Mouse (Mus musculus) duodenum, adult 2 months (tissue): Measurements from ENCODE around the gene Spem2. TPM values are rescaled to one million over a fixed set of nuclear protein-coding genes. Genes with fewer than 3 reads are reported as not detected.

Experiments
- polyA plus RNA-seq: library from polyadenylated mRNA; depleted of rRNA; stranded (reverse); fragments of >200 nt; gene quantifications from 2 replicates; pipeline ENCODE4 v1.2.3, GENCODE M21; 2012; ENCODE audit warnings: low replicate concordance; rRNA removed

Gene Spem2
- not detected in 2 replicates for polyA plus RNA-seq

GRCm38 (mm10) chr11:69818365-69818764, at the start of gene Spem2:
Spem2 (minus strand) TSS chr11:69818465.

GRCm38 (mm10) chr11:69858113-69858998, 40.1 kb upstream of the Spem2 start, which contains the start of gene Tnk1:
Tnk1 (minus strand) TSS chr11:69858730.

GRCm38 (mm10) chr11:69846198-69846680, 28.0 kb upstream of the Spem2 start, which contains the start of gene Plscr3:
Plscr3 (plus strand) TSS chr11:69846376.

GRCm38 (mm10) chr11:69837952-69838713, 19.9 kb upstream of the Spem2 start, which contains the start of gene Tmem256:
Tmem256 (plus strand) TSS chr11:69838514.

DNA sequence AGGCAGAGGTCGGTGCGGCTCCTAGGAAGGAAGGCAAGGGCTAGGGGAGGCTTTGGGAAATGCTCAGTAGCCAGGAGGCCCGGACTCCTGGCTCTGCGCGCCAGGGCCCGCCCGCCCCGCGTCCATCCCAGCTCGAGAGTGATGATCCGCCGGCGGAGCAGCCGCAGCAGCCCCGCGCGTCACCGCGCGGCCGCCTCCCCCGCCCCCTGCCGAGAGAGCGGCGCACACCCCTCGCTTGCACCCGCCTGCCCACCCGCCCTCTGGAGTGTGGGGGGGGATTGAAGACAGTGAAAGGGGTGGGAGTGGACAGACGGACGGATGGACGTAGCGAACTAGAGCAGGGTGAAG, 19.3 kb upstream of the Spem2 start, which contains the start of gene Nlgn2:
Gene Nlgn2 (minus strand): TSS at position 181 of the 348 bp plus-strand sequence.

GRCm38 (mm10) chr11:69822080-69822479, 3.8 kb upstream of the Spem2 start, which contains the start of gene Spem1:
Spem1 (minus strand) TSS chr11:69822180.

DNA sequence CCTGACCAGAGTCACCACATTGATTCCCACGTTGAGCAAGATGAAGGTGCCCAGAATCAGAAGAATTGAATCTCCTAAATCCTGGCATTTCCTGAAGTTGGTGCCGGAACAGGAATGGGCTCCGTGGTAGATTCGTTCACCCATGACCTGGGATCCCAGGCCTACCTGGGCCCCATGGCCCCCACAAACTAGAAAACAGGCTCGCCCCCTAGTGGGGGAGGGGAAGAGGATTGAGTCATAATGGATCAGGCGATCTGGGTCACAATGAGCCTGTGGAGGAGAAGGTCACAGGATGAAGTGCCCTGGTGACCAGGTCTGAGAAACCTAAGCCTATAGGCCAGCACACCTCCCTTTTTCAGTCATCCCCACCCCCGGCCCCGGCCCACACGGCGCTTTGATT, 3.1 kb downstream of the Spem2 start, which contains the start of gene Gm39566:
Gene Gm39566 (minus strand): TSS at position 144 of the 400 bp plus-strand sequence.

DNA sequence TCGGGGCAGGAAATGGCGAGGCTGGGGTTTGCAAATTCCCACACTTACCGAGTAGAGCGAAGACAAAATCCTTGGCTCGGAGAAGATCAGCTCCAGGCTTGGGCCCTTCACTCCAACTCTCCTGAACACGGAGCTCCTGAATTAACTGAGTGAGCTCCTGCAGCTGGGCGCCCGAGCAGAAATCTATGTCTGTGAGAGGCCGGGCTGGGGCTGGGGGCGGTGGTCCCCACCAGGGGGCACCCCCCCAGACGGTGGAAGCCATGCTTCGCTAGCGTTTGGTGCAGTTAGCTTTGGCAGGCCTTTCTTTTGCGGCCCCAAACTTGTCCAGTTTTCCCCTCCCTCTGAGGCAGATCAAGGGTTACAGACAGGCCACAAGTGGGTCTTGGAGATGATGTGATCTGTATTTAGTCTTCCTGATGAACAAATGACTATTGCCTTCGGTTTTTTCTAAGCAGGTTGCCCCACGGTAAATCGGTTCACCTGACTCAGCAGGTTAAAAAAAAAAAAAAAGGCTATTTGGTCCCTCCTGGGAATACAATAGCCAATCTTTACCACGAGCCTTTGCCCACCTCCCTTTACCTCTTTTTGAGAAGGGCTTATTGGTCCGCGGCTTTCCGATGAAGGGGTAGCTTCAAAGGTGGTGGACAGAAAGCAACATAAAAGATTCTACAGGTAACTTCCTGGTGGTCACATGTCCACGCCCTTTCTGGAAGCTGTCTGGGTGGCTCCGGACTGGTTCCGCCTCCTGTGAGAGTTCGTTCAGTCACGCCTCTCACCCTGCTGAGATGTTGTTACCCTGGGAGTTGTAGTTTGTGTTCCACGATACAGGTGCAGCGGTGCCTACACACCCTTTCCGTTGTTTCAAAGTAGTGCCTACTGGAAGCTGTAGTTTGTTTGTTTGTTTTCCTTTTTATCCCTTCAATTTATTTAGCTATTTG, 13.0 kb downstream of the Spem2 start, which contains the start of gene Tmem102:
Gene Tmem102 (minus strand): TSS at position 653 of the 938 bp plus-strand sequence.

DNA sequence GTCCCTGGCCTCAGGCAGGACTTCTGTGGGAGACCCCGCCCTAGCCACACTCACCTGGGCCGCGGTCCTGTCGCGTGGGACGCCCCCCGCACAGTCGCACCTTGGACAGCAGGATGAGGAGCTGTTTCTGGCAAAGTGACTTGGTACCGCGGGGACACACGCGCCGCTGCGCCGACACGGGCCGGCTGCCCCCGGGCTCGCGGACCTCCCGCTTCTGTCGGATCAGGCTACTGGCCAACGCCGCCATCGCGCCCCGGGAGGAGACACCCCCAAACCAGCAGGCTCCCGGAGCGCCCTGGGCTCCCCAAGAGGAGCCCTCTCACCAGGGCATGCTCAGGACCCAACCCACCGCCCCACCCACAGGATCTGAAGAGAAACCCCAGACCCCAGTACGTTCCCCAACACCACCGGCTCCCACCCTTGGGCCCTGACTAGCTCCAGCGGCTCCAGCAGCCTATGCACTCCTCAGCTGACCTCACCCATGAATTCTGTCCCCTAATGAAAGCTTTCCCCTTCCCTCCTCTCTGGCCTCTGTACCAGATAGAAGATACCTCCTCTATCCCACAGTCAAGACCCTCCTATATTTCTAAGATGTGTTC, 16.8 kb downstream of the Spem2 start, which contains the start of gene Fgf11:
Gene Fgf11 (minus strand): TSS at position 479 of the 599 bp plus-strand sequence.

DNA sequence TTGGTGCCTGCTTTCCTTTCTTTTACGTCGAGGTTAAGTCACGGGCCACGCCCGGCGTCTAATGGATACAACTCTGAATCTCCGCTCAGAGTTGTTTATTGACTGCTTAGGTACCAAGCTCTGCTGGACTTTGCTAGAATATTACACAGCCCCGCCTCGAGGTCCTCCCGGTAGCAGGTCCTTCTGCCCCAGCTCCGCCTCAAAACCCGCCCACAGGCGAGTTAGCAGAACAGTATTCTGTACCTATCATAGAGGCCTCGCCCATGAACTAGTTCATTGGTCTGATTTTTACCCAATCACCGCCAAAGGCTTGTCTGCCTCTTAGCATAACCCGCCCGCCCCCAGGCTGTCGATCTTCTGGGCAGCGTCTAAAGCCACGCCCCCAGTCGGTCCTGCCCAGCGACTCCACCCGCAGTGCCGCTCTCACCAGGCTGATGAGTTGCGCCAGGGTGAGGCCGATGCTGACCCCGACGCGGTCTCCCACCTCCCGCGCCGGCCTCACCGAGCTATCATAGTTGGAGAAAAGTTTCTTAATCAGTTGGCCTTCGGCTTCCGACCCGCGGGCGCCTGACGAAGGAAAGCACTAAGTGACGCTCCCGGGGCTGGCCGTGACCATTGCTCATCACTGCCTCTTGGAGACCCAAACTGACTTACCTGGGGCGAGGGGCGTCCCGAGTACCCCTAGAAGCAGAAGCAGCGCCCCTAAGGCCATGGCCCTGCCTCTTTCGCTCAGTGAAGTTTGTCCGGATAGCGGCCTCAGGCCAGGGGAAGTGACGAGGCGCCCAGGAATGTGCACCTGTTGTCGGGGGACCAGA, 22.9 kb downstream of the Spem2 start, which contains the start of gene Chrnb1:
Gene Chrnb1 (minus strand): TSS at position 776 of the 815 bp plus-strand sequence.

Other genes starting within 250 kb of the Spem2 start
- gene Wrap53, start 238.2 kb downstream of the Spem2 start, polyA plus RNA-seq = 20.1 and 31.7 TPM in 2 replicates
- 44.5 and 49.2 TPM in 2 replicates for gene Trp53, start 238.1 kb downstream of the Spem2 start, polyA plus RNA-seq
- gene Atp1b2, start 212.5 kb downstream of the Spem2 start, polyA plus RNA-seq = 3.0 and 5.0 TPM in 2 replicates
- not detected in 2 replicates for gene Shbg, start 200.6 kb downstream of the Spem2 start, polyA plus RNA-seq
- 1.4 TPM in 2 replicates for gene Sat2, start 196.4 kb downstream of the Spem2 start, polyA plus RNA-seq
- gene Fxr2, start 185.5 kb downstream of the Spem2 start, polyA plus RNA-seq = 37.9 and 40.8 TPM in 2 replicates
- gene Sox15, start 163.2 kb downstream of the Spem2 start, polyA plus RNA-seq = 0.26 TPM in 1 of 2 replicates, not detected in the other
- 184 and 214 TPM in 2 replicates for gene Mpdu1, start 155.8 kb downstream of the Spem2 start, polyA plus RNA-seq
- 20.5 and 25.2 TPM in 2 replicates for gene Cd68, start 152.3 kb downstream of the Spem2 start, polyA plus RNA-seq
- 71.8 and 97.2 TPM in 2 replicates for gene Eif4a1, start 146.0 kb downstream of the Spem2 start, polyA plus RNA-seq
- gene Senp3, start 136.4 kb downstream of the Spem2 start, polyA plus RNA-seq = 15.6 and 17.3 TPM in 2 replicates
- gene Tnfsf13, start 132.7 kb downstream of the Spem2 start, polyA plus RNA-seq = 11.1 and 13.6 TPM in 2 replicates
- gene Tnfsf12, start 122.6 kb downstream of the Spem2 start, polyA plus RNA-seq = 17.8 and 19.2 TPM in 2 replicates
- gene Tnfsfm13, start 122.4 kb downstream of the Spem2 start, polyA plus RNA-seq = 3.7 and 4.7 TPM in 2 replicates
- gene Polr2a, start 59.8 kb downstream of the Spem2 start, polyA plus RNA-seq = 22.0 and 29.9 TPM in 2 replicates
- 0.13 TPM in 1 of 2 replicates, not detected in the other for gene Slc35g3, start 56.5 kb downstream of the Spem2 start, polyA plus RNA-seq
- gene Zbtb4, start 52.6 kb downstream of the Spem2 start, polyA plus RNA-seq = 7.0 and 19.2 TPM in 2 replicates
- 3.8 and 6.8 TPM in 2 replicates for gene Chrnb1, start 22.5 kb downstream of the Spem2 start, polyA plus RNA-seq
- 2.7 and 6.1 TPM in 2 replicates for gene Fgf11, start 16.6 kb downstream of the Spem2 start, polyA plus RNA-seq
- 44.7 and 80.5 TPM in 2 replicates for gene Tmem102, start 12.8 kb downstream of the Spem2 start, polyA plus RNA-seq
- gene Gm39566, start 3.2 kb downstream of the Spem2 start, polyA plus RNA-seq = not detected in 2 replicates
- 0.09 and 0.13 TPM in 2 replicates for gene Spem1, start 3.7 kb upstream of the Spem2 start, polyA plus RNA-seq
- 6.9 and 15.5 TPM in 2 replicates for gene Nlgn2, start 19.3 kb upstream of the Spem2 start, polyA plus RNA-seq
- gene Tmem256, start 20.0 kb upstream of the Spem2 start, polyA plus RNA-seq = 102 and 130 TPM in 2 replicates
- gene Plscr3, start 27.9 kb upstream of the Spem2 start, polyA plus RNA-seq = 39.3 and 58.9 TPM in 2 replicates
- 34.8 and 47.5 TPM in 2 replicates for gene Tnk1, start 40.3 kb upstream of the Spem2 start, polyA plus RNA-seq
- not detected in 2 replicates for gene Tmem95, start 59.6 kb upstream of the Spem2 start, polyA plus RNA-seq
- gene Kctd11, start 62.9 kb upstream of the Spem2 start, polyA plus RNA-seq = 2.0 and 2.3 TPM in 2 replicates
- gene Acap1, start 77.1 kb upstream of the Spem2 start, polyA plus RNA-seq = 7.4 and 13.8 TPM in 2 replicates
- gene 2810408A11Rik, start 82.5 kb upstream of the Spem2 start, polyA plus RNA-seq = 2.1 and 3.0 TPM in 2 replicates
- 20.1 and 23.0 TPM in 2 replicates for gene Neurl4, start 82.6 kb upstream of the Spem2 start, polyA plus RNA-seq
- 106 and 110 TPM in 2 replicates for gene Gps2, start 95.4 kb upstream of the Spem2 start, polyA plus RNA-seq
- gene Eif5a, start 103.5 kb upstream of the Spem2 start, polyA plus RNA-seq = 196 and 222 TPM in 2 replicates
- gene Ybx2, start 117.3 kb upstream of the Spem2 start, polyA plus RNA-seq = 10.8 and 28.6 TPM in 2 replicates
- gene Slc2a4, start 129.7 kb upstream of the Spem2 start, polyA plus RNA-seq = 15.5 and 23.7 TPM in 2 replicates
- 294 and 1,474 TPM in 2 replicates for gene Cldn7, start 146.3 kb upstream of the Spem2 start, polyA plus RNA-seq
- 85.4 and 132 TPM in 2 replicates for gene Ctdnep1, start 162.7 kb upstream of the Spem2 start, polyA plus RNA-seq
- 38.1 and 39.2 TPM in 2 replicates for gene Elp5, start 164.1 kb upstream of the Spem2 start, polyA plus RNA-seq
- gene Gabarap, start 172.7 kb upstream of the Spem2 start, polyA plus RNA-seq = 200 and 478 TPM in 2 replicates
- 8.8 and 9.4 TPM in 2 replicates for gene Phf23, start 177.3 kb upstream of the Spem2 start, polyA plus RNA-seq
- gene Dvl2, start 182.1 kb upstream of the Spem2 start, polyA plus RNA-seq = 5.5 and 7.4 TPM in 2 replicates
- gene Acadvl, start 196.9 kb upstream of the Spem2 start, polyA plus RNA-seq = 124 and 125 TPM in 2 replicates
- gene Dlg4, start 198.5 kb upstream of the Spem2 start, polyA plus RNA-seq = 5.2 and 5.7 TPM in 2 replicates
- 0.49 TPM in 1 of 2 replicates, not detected in the other for gene Asgr1, start 235.6 kb upstream of the Spem2 start, polyA plus RNA-seq